Mouse (Mus musculus) right cerebral cortex, postnatal 4 days (tissue): ENCODE measurements at regions not wholly inside any gene's neighbourhood (a gene's known extent, or its start where the extent isn't known, plus 50 kb on each side); places are given as distances from the start of the nearest gene placed in this dataset.

Source experiments
- DNase-seq: peaks from one replicate; pipeline ENCODE4 v3.0.0-alpha.2; 2022

GRCm38 (mm10) chr12:65644232-65644631, 418.9 kb downstream of the Wdr20rt start:
- no peak for DNase-seq

- DNase-seq = no peak
Measured at GRCm38 (mm10) chr12:65656772-65657171, 431.5 kb downstream of the Wdr20rt start.

GRCm38 (mm10) chr12:65671673-65672072, 446.4 kb downstream of the Wdr20rt start:
- no peak for DNase-seq

- no peak for DNase-seq
Measured at GRCm38 (mm10) chr12:65673193-65673592, 447.9 kb downstream of the Wdr20rt start.

- DNase-seq = no peak
Measured at GRCm38 (mm10) chr12:65674916-65675660, 449.8 kb downstream of the Wdr20rt start.

- no peak for DNase-seq
Measured at GRCm38 (mm10) chr12:65680335-65680734, 455.0 kb downstream of the Wdr20rt start.

GRCm38 (mm10) chr12:65681826-65682225, 456.5 kb downstream of the Wdr20rt start:
- DNase-seq = no peak

- no peak for DNase-seq
Measured at GRCm38 (mm10) chr12:65704985-65705384, 479.7 kb downstream of the Wdr20rt start.

GRCm38 (mm10) chr12:65712304-65712703, 487.0 kb downstream of the Wdr20rt start:
- DNase-seq = no peak
